Mouse (Mus musculus): ENCODE measurements around the gene Ralbp1. TPM values are rescaled to one million over a fixed set of nuclear protein-coding genes. Genes with fewer than 3 reads are reported as not detected.

Ralbp1 gene
- polyA plus RNA-seq, 1 experiment from 2014 or later = 47.6 TPM

DNA sequence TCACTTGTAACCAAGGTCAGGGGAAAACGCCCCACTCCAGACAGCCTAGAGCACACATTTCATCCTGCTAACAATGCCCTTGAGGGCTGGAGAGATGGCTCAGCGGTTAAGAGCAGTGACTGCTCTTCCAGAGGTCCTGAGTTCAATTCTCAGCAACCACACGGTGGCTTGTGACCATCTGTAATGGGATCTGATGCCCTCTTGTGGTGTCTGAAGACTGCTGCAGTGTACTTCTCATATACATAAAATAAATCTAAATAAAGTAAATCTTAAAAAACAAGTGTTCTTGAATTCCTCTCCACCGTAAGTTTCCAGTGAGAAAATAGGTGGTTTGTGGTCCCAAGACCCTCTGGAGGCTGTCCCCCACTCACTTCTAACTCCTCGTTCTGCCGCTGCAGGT, 33.8 kb downstream of the Ralbp1 start:
- Histone ChIP-seq H3K27me3 (ENCODE audit: control insufficient read depth, insufficient read depth, low read length) (no peaks in the 10 kb centered on the region), H3K4me3 (ENCODE audit: low read depth, low read length) (no peak overlapping the region), H3K27ac (ENCODE audit: low read depth, low read length) (no peak overlapping the region), H3K4me2 (replicated peaks; ENCODE audit: low read depth, low read length) (no peak overlapping the region), H3K4me1 (replicated peaks; ENCODE audit: control insufficient read depth, insufficient read depth, low read length) (no peaks in the 10 kb centered on the region), H3K36me3 (ENCODE audit: control insufficient read depth, insufficient read depth, low read length) (peaks cover 9% of the 10 kb centered on the region), H3K9me3 (ENCODE audit: control insufficient read depth, low read length) (no peaks in the 10 kb centered on the region), H3K9ac (ENCODE audit: low read depth, low read length) (no peak overlapping the region)
- 90% methylated on average over 6 of the region's 6 CpGs for WGBS
- ATAC-seq (ENCODE audit: low FRiP score) = no peak
- no peak for DNase-seq (ENCODE audit: low spot score)

DNA sequence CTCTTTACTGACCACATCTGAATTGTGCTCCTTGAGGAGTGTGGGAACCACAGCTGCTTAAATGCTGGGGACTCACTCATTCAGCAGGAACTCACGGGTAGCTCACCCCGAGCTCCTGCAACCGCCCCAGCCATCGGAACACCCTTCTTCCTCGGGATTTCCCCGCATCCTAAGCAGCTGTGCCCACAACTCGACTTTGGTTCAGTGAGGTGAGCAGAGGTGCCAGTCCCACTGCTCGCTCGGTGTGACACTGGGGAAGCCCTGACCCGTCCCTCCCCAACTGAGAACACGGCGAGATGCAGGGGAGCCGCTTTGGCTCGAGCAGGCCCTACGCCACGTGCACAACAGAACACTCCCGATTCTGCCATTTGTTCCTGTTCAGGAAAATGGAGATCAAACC, 35.1 kb downstream of the Ralbp1 start:
- Histone ChIP-seq H3K4me1 (replicated peaks; ENCODE audit: control insufficient read depth, insufficient read depth, low read length) (no peaks in the 10 kb centered on the region), H3K9ac (ENCODE audit: low read depth, low read length) (no peak overlapping the region), H3K36me3 (ENCODE audit: control insufficient read depth, insufficient read depth, low read length) (peaks cover 9% of the 10 kb centered on the region; the same call in 1 of the 2 replicates), H3K27me3 (ENCODE audit: control insufficient read depth, insufficient read depth, low read length) (no peaks in the 10 kb centered on the region), H3K27ac (ENCODE audit: low read depth, low read length) (no peak overlapping the region), H3K4me2 (replicated peaks; ENCODE audit: low read depth, low read length) (no peak overlapping the region), H3K9me3 (ENCODE audit: control insufficient read depth, low read length) (no peaks in the 10 kb centered on the region), H3K4me3 (ENCODE audit: low read depth, low read length) (no peak overlapping the region)
- no peak for DNase-seq (ENCODE audit: low spot score)
- no peak for ATAC-seq (ENCODE audit: low FRiP score)
- WGBS = 91% methylated on average over 17 of the region's 17 CpGs

DNA sequence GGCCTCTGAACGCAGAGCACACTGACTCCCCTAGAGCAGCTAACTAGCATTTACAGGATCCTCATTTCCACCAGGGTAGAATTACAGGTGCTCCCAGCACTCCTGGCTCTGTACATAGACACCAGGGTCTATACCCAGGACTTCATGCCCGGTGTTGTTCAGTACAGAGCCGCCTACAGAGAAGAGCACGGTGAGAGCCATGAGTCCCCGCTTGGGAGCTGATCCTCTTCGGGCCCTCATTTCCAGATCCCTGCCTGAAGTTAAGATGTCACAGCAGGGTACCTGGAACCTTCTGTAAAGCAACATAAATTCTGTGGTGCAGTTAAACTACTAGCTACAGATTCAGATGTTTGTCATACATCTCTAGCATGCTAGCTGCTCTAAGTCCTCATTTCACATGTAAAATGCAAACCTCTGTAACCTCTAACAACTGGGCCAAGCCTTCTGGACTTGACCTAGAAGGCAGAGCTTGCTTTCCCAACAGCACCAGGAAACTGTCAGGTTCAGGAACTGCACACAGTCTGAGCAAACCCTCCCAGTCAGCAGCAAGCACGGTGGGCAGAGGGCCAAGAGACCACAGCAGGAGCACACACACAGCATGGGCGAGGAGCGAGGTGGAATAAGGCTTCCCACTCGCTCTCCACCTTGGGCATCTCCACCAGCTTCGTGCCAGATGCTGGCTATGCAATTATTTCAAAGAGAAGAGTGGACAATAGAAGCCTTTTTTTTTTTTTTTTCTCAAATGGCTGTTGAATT, 37.7 kb downstream of the Ralbp1 start:
- Histone ChIP-seq H3K4me2 (replicated peaks; ENCODE audit: low read depth, low read length) (no peak overlapping the region), H3K27me3 (ENCODE audit: control insufficient read depth, insufficient read depth, low read length) (no peaks in the 10 kb centered on the region), H3K4me3 (ENCODE audit: low read depth, low read length) (no peak overlapping the region), H3K9ac (ENCODE audit: low read depth, low read length) (no peak overlapping the region), H3K4me1 (replicated peaks; ENCODE audit: control insufficient read depth, insufficient read depth, low read length) (no peaks in the 10 kb centered on the region), H3K27ac (ENCODE audit: low read depth, low read length) (no peak overlapping the region), H3K9me3 (ENCODE audit: control insufficient read depth, low read length) (no peaks in the 10 kb centered on the region), H3K36me3 (ENCODE audit: control insufficient read depth, insufficient read depth, low read length) (peaks cover 9% of the 10 kb centered on the region; the same call in 1 of the 2 replicates)
- ATAC-seq (ENCODE audit: low FRiP score) (no peak), DNase-seq (ENCODE audit: low spot score) (no peak)
- 81% methylated on average over 11 of the region's 11 CpGs for WGBS

DNA sequence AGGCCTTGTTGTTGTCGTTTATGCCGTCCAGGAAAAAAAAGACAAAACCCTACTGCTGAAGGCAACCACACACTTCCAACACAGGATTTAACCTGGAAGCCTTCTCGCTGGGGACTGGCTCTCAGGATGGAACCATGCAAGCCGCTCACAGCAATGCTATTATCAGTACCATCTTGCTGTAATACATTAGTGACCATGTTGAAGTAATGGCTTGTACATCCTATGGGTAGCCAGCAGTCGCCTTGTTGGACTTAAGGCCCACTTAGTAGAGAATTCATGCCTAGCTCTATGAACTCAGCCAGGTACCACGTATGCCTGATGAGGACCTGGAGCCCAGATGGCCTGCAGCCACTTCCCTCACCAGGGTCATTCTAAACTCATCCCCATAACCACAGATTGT, 40.2 kb downstream of the Ralbp1 start:
- no peak for DNase-seq (ENCODE audit: low spot score)
- ATAC-seq (ENCODE audit: low FRiP score) = no peak
- no peak overlapping the region for H3K4me3 ChIP-seq (ENCODE audit: low read depth, low read length)
- no peaks in the 10 kb centered on the region for H3K27me3 ChIP-seq (ENCODE audit: control insufficient read depth, insufficient read depth, low read length)
- H3K4me1 ChIP-seq (replicated peaks; ENCODE audit: control insufficient read depth, insufficient read depth, low read length) = no peaks in the 10 kb centered on the region
- H3K9ac ChIP-seq (ENCODE audit: low read depth, low read length) = no peak overlapping the region
- no peak overlapping the region for H3K27ac ChIP-seq (ENCODE audit: low read depth, low read length)
- H3K36me3 ChIP-seq (ENCODE audit: control insufficient read depth, insufficient read depth, low read length) = peaks cover 17% of the 10 kb centered on the region; the same call in 1 of the 2 replicates
- 89% methylated on average over 6 of the region's 6 CpGs for WGBS
- no peak overlapping the region for H3K4me2 ChIP-seq (replicated peaks; ENCODE audit: low read depth, low read length)
- no peaks in the 10 kb centered on the region for H3K9me3 ChIP-seq (ENCODE audit: control insufficient read depth, low read length)

DNA sequence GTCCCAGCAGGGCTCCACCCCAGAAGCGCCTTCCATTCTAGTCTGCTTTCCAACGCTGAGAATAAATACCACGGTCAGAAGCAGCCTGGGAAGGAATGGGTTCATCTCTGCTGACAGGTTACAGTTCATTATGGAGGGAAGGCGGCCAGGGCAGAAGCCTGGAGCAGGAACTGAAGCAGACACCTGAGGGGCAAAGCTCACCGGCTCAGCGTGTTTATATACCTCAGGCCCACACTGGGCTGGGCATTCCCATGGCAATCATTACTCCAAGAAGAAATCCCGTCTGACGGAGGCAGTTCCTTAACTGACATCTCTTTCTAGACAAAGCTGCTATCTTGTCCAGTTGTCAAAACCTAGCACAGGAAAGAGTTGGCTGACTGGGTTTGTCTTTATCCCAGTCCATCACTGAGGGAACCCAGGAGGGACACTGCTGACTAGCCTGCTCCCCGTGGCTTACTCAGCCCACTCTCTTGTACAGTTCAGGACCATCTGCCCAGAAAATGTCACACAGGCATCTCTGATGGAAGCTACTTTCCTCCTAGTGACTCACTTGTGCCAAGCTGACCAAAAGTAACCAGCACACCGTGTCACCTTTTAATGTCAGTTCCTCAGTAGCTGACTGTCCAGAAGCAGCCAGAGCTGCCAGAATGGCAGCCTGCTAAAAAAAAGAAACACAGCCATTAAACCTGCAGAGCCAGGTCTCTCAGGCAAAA, 42.8 kb downstream of the Ralbp1 start:
- no peak overlapping the region for H3K4me2 ChIP-seq (replicated peaks; ENCODE audit: low read depth, low read length)
- H3K9me3 ChIP-seq (ENCODE audit: control insufficient read depth, low read length) = no peaks in the 10 kb centered on the region
- no peak overlapping the region for H3K4me3 ChIP-seq (ENCODE audit: low read depth, low read length)
- no peak overlapping the region for H3K9ac ChIP-seq (ENCODE audit: low read depth, low read length)
- DNase-seq (ENCODE audit: low spot score) (no peak), ATAC-seq (ENCODE audit: low FRiP score) (no peak)
- no peaks in the 10 kb centered on the region for H3K4me1 ChIP-seq (replicated peaks; ENCODE audit: control insufficient read depth, insufficient read depth, low read length)
- H3K36me3 ChIP-seq (ENCODE audit: control insufficient read depth, insufficient read depth, low read length) = peaks cover 21% of the 10 kb centered on the region; the same call in 1 of the 2 replicates
- 87% methylated on average over 10 of the region's 10 CpGs for WGBS
- H3K27me3 ChIP-seq (ENCODE audit: control insufficient read depth, insufficient read depth, low read length) = no peaks in the 10 kb centered on the region
- H3K27ac ChIP-seq (ENCODE audit: low read depth, low read length) = no peak overlapping the region

DNA sequence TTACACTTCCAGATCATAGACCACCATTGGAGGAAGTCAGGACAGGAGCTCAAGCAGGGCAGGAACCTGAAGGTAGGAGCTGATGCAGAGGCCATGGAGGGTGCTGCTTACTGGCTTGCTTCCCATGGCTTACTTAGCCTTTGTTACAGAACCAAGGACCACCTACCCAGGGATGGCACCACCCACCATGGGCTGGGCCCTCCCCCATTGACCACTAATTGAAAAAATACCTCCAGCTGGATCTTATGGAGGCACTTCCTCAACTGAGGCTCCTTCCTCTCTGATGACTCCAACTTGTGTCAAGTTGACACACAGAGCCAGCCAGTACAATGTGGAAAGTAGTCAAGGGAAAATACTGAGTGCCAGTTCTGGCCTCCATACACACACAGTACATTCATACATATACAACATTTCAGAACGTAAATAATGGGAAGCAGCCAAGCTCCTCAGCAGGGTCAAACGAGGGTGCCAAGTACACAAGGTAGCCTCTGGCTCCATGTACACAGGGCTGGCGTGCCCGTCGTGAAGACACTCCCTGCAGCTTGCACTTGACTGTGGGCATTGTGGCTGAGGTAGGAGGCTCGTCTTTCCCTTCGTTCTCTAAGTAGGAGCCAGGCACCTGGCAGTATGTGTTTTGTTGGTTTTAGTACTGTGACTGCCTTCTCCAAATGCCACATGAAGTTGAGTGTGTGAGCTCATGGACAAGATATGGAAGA, 45.9 kb downstream of the Ralbp1 start:
- WGBS = 92% methylated on average over 7 of the region's 7 CpGs
- no peaks in the 10 kb centered on the region for H3K4me1 ChIP-seq (replicated peaks; ENCODE audit: control insufficient read depth, insufficient read depth, low read length)
- H3K9ac ChIP-seq (ENCODE audit: low read depth, low read length) = no peak overlapping the region
- no peaks in the 10 kb centered on the region for H3K9me3 ChIP-seq (ENCODE audit: control insufficient read depth, low read length)
- H3K4me2 ChIP-seq (replicated peaks; ENCODE audit: low read depth, low read length) = no peak overlapping the region
- ATAC-seq (ENCODE audit: low FRiP score) (no peak), DNase-seq (ENCODE audit: low spot score) (no peak)
- no peak overlapping the region for H3K4me3 ChIP-seq (ENCODE audit: low read depth, low read length)
- peaks cover 35% of the 10 kb centered on the region; the same call in 1 of the 2 replicates for H3K36me3 ChIP-seq (ENCODE audit: control insufficient read depth, insufficient read depth, low read length)
- H3K27me3 ChIP-seq (ENCODE audit: control insufficient read depth, insufficient read depth, low read length) = no peaks in the 10 kb centered on the region
- no peak overlapping the region for H3K27ac ChIP-seq (ENCODE audit: low read depth, low read length)

DNA sequence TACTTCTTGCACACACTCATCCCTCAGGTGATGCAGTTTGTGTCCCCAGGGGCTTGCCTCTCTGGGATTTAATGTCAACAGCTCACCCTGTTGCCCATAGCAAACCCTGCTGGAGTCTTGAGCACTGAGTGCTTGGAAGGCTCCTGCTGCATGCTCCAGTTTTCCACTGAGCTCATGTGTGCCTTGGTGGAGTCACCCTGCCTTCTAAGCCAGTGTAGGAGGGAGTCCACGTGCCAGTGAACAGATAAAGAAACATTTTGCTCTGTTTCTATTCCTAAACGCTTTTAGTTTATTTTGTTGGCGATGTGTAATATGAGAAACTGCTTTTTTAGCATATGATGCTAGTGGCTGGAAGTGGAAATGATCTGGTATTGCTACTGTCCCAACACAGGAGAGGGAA, 48.9 kb downstream of the Ralbp1 start:
- H3K4me2 ChIP-seq (replicated peaks; ENCODE audit: low read depth, low read length) = no peak overlapping the region
- DNase-seq (ENCODE audit: low spot score) = no peak
- H3K36me3 ChIP-seq (ENCODE audit: control insufficient read depth, insufficient read depth, low read length) = peaks cover 29% of the 10 kb centered on the region; the same call in 1 of the 2 replicates
- no peak overlapping the region for H3K27ac ChIP-seq (ENCODE audit: low read depth, low read length)
- no peak overlapping the region for H3K9ac ChIP-seq (ENCODE audit: low read depth, low read length)
- no peak overlapping the region for H3K4me3 ChIP-seq (ENCODE audit: low read depth, low read length)
- no peaks in the 10 kb centered on the region for H3K4me1 ChIP-seq (replicated peaks; ENCODE audit: control insufficient read depth, insufficient read depth, low read length)
- no peaks in the 10 kb centered on the region for H3K27me3 ChIP-seq (ENCODE audit: control insufficient read depth, insufficient read depth, low read length)
- no peaks in the 10 kb centered on the region for H3K9me3 ChIP-seq (ENCODE audit: control insufficient read depth, low read length)
- WGBS = 92% methylated on average over 3 of the region's 3 CpGs
- ATAC-seq (ENCODE audit: low FRiP score) = no peak

DNA sequence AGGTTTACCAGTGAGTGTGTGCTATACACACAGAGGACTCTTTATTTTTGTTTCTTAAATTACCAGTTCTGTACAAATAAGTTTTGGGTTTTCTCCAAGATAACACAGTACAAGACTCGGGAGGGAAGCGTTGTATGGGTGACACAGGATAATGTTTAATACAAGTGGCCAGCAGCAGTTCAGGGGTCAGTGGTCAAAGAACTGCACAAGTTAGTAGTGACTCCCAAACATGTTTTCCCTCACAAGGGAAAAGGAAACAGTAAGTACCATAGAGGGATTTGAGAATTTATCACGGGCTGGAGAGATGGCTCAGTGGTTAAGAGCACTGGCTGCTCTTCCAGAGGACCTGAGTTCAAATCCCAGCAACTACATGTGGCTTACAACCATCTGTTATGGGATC, 51.7 kb downstream of the Ralbp1 start:
- H3K4me1 ChIP-seq (replicated peaks; ENCODE audit: control insufficient read depth, insufficient read depth, low read length) = no peaks in the 10 kb centered on the region
- no peaks in the 10 kb centered on the region for H3K27me3 ChIP-seq (ENCODE audit: control insufficient read depth, insufficient read depth, low read length)
- WGBS = 87% methylated on average over 3 of the region's 3 CpGs
- H3K27ac ChIP-seq (ENCODE audit: low read depth, low read length) = no peak overlapping the region
- no peak for ATAC-seq (ENCODE audit: low FRiP score)
- DNase-seq (ENCODE audit: low spot score) = no peak
- no peaks in the 10 kb centered on the region for H3K9me3 ChIP-seq (ENCODE audit: control insufficient read depth, low read length)
- H3K36me3 ChIP-seq (ENCODE audit: control insufficient read depth, insufficient read depth, low read length) = peaks cover 24% of the 10 kb centered on the region; the same call in 1 of the 2 replicates
- no peak overlapping the region for H3K4me3 ChIP-seq (ENCODE audit: low read depth, low read length)
- H3K4me2 ChIP-seq (replicated peaks; ENCODE audit: low read depth, low read length) = no peak overlapping the region
- no peak overlapping the region for H3K9ac ChIP-seq (ENCODE audit: low read depth, low read length)
